9 mouse cellular contexts compared by ENCODE assay signal in the genomic region with DNA sequence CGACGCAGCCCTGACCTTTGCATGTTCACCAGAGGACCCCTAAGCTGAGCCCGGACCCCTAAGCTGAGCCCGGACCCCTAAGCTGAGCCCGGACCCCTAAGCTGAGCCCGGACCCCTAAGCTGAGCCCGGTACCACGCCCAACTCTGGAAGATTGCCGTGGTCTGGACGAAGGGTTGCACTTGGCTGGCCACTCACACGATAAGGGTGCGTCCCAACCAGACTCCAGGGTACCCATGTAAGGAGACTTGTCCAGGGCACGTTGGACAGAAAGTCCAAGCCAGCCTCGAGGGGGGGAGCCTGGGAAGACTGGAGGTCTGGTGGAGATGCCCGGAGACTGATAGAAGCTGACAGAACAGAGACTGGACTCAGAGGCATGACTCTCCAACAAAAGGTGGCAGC. TPM values are rescaled to one million over a fixed set of nuclear protein-coding genes. Genes with fewer than 3 reads are reported as not detected.
DNase-seq lines count a peak whose midpoint lies in the region; ATAC-seq and TF ChIP-seq lines count a peak whose summit lies in the region.
"Had no signal": no experiment of that assay in that cellular context is flagged by ENCODE, and none has a peak within 500 bp of the region (broad histone marks: within the 10 kb centered on the region; RNA-seq: fewer than 3 reads in every experiment).

No protein-coding gene starts in this region.

- 0 out of 2 replicates have a peak, but pooled peaks cover 3% of the 10 kb centered on the region for H3K4me1 ChIP-seq in lung, adult 2 months (ENCODE audit: control insufficient read depth, insufficient read depth, low read length)
- peaks cover 29% of the 10 kb centered on the region for H3K4me1 ChIP-seq in forebrain, embryonic 15.5 days
- peaks cover 39% of the 10 kb centered on the region for H3K4me1 ChIP-seq in limb, embryonic 13.5 days
- peaks cover 18% of the 10 kb centered on the region for H3K4me1 ChIP-seq in olfactory bulb, adult 2 months (ENCODE audit: control insufficient read depth, insufficient read depth, low read length)

- TF ChIP-seq CTCF in lung, adult 2 months (IDR thresholded peaks at IDR 0.05; ENCODE audit: insufficient read depth, low read length) = no peak
- no peak for TF ChIP-seq CTCF in olfactory bulb, adult 2 months (IDR thresholded peaks at IDR 0.05; ENCODE audit: insufficient read depth, low read depth, low read length)

- H3K27me3 ChIP-seq in forebrain, embryonic 15.5 days = no peaks in the 10 kb centered on the region
- H3K27me3 ChIP-seq in limb, embryonic 13.5 days = peaks cover 59% of the 10 kb centered on the region

- H3K9ac ChIP-seq in forebrain, embryonic 15.5 days (replicated peaks) = peak overlapping the region; percentile 65
- no peak overlapping the region for H3K9ac ChIP-seq in limb, embryonic 13.5 days

- H3K4me3 ChIP-seq in lung, adult 2 months (replicated peaks; ENCODE audit: extremely low read depth, low read depth, low read length) = peak overlapping the region; percentile 86
- peak overlapping the region; percentile 48 for H3K4me3 ChIP-seq in forebrain, embryonic 15.5 days
- H3K4me3 ChIP-seq in limb, embryonic 13.5 days = peak overlapping the region; percentile 54
- H3K4me3 ChIP-seq in olfactory bulb, adult 2 months (ENCODE audit: insufficient read depth, low read depth, low read length) = peak overlapping the region; percentile 53; the same call in 1 of the 2 replicates

- no peaks in the 10 kb centered on the region for H3K9me3 ChIP-seq in forebrain, embryonic 15.5 days
- H3K9me3 ChIP-seq in limb, embryonic 13.5 days = no peaks in the 10 kb centered on the region

- 0 out of 2 replicates have a peak, but pooled peaks have one; percentile 15 for TF ChIP-seq POLR2A in lung, adult 2 months (IDR thresholded peaks at IDR 0.05; ENCODE audit: borderline replicate concordance, extremely low read depth, low read depth, low read length)
- no peak for TF ChIP-seq POLR2A in olfactory bulb, adult 2 months (IDR thresholded peaks at IDR 0.05; ENCODE audit: insufficient read depth, low read depth, low read length)

- peak; percentile 48 for DNase-seq in lung, adult 2 months
- DNase-seq in lung, postnatal 25 days (ENCODE audit: low spot score) = no peak
- DNase-seq in gastrocnemius, postnatal 25 days = no peak

- no peaks in the 10 kb centered on the region for H3K36me3 ChIP-seq in forebrain, embryonic 15.5 days
- no peaks in the 10 kb centered on the region for H3K36me3 ChIP-seq in limb, embryonic 13.5 days

- peak overlapping the region; percentile 90 for H3K4me2 ChIP-seq in forebrain, embryonic 15.5 days (replicated peaks)
- peak overlapping the region; percentile 92 for H3K4me2 ChIP-seq in limb, embryonic 13.5 days (replicated peaks)

- WGBS in lung, adult 2 months = 11% methylated on average over 15 of the region's 15 CpGs
- WGBS in forebrain, embryonic 15.5 days = 14% methylated on average over 15 of the region's 15 CpGs
- 26% methylated on average over 15 of the region's 15 CpGs for WGBS in limb, embryonic 13.5 days
- 13% methylated on average over 15 of the region's 15 CpGs for WGBS in olfactory bulb, adult 2 months

- no peak overlapping the region for H3K27ac ChIP-seq in forebrain, embryonic 15.5 days (replicated peaks)
- H3K27ac ChIP-seq in limb, embryonic 13.5 days = no peak overlapping the region
- no peak overlapping the region for H3K27ac ChIP-seq in olfactory bulb, adult 2 months (ENCODE audit: insufficient read depth, low read depth, low read length)
- H3K27ac ChIP-seq: macrophage had no signal

- no peak for ATAC-seq in forebrain, embryonic 15.5 days (replicated peaks)
- ATAC-seq in limb, embryonic 13.5 days (ENCODE audit: low FRiP score, low read depth) = no peak
- no peak for ATAC-seq in granulocyte monocyte progenitor cell, adult 5-6 weeks (replicated peaks; ENCODE audit: poor library complexity, severe bottlenecking)
- ATAC-seq in monocyte, adult 5-6 weeks (replicated peaks; ENCODE audit: insufficient number of reproducible peaks, low FRiP score, low TSS enrichment, poor library complexity, severe bottlenecking) = no peak

RNA-seq across cellular contexts. Expression of gene Eva1c, which starts 5.2 kb away (rescaled TPM):
- 8.9 and 14.2 TPM in 2 replicates for polyA plus RNA-seq in lung, adult 2 months (2012; rRNA removed)
- 6.4 and 6.5 TPM in 2 replicates for polyA plus RNA-seq in forebrain, embryonic 15.5 days (2015; fragmentation: Nextera tagmentation; extraction: Ambion mirVana)
- 1.5 and 2.6 TPM in 2 replicates for polyA plus RNA-seq in limb, embryonic 13.5 days (2015; fragmentation: Nextera tagmentation; extraction: Ambion mirVana)
- polyA plus RNA-seq in olfactory bulb, adult 2 months (2012; ENCODE audit: insufficient read depth, insufficient read length, low replicate concordance, missing spikeins) = not detected in 2 replicates
- total RNA-seq in gastrocnemius, postnatal 25 days (2021) = under 1 TPM in 1 of 2 experiments, not detected in 1; 0.24 TPM
- not detected in 2 replicates for total RNA-seq in granulocyte monocyte progenitor cell, adult 5-6 weeks (2014; fragmentation: Nextera tagmentation)
- total RNA-seq in granulocyte monocyte progenitor cell, adult 5-6 weeks (2017) = not detected in 2 replicates
- total RNA-seq in monocyte, adult 5-6 weeks (2017) = not detected in 3 replicates
- polyA plus RNA-seq: macrophage had no signal

RNA-seq across cellular contexts. Expression of gene Urb1, which starts 21.5 kb away (rescaled TPM):
- 4.0 TPM in 2 replicates for polyA plus RNA-seq in lung, adult 2 months (2012; rRNA removed)
- 10.0 and 11.8 TPM in 2 replicates for polyA plus RNA-seq in forebrain, embryonic 15.5 days (2015; fragmentation: Nextera tagmentation; extraction: Ambion mirVana)
- polyA plus RNA-seq in limb, embryonic 13.5 days (2015; fragmentation: Nextera tagmentation; extraction: Ambion mirVana) = 9.4 and 11.8 TPM in 2 replicates
- not detected in 2 replicates for polyA plus RNA-seq in olfactory bulb, adult 2 months (2012; ENCODE audit: insufficient read depth, insufficient read length, low replicate concordance, missing spikeins)
- total RNA-seq in gastrocnemius, postnatal 25 days (2021) = 1 to 10 TPM; 3.5 to 4.5 TPM
- total RNA-seq in granulocyte monocyte progenitor cell, adult 5-6 weeks (2014; fragmentation: Nextera tagmentation) = 22.6 and 23.4 TPM in 2 replicates
- 12.1 and 15.2 TPM in 2 replicates for total RNA-seq in granulocyte monocyte progenitor cell, adult 5-6 weeks (2017)
- total RNA-seq in monocyte, adult 5-6 weeks (2017) = 3.9 to 6.8 TPM (median 4.9 TPM) in 3 replicates
